Mouse (Mus musculus) forebrain, embryonic 15.5 days (tissue): ENCODE data around the gene Sbno2. TPM values are rescaled to one million over a fixed set of nuclear protein-coding genes. Genes with fewer than 3 reads are reported as not detected.

Experiments
- ATAC-seq: fragments of 200-750 bp; cut with Nextera tagmentation; replicated peaks from 2 replicates; pipeline ENCODE4 v1.8.0; 2017; ENCODE audit warnings: mild to moderate bottlenecking, moderate TSS enrichment, moderate library complexity
- H3K27ac ChIP-seq: fragments of 300-500 bp; sonication (generic); replicated peaks from 2 replicates; pipeline ENCODE4 v1.5.1; 2015; ENCODE audit warnings: mild to moderate bottlenecking, inconsistent platforms
- H3K27me3 ChIP-seq: fragments of 300-500 bp; sonication (generic); 2 replicates; pipeline ENCODE4 v1.6.1; 2015; ENCODE audit warnings: inconsistent platforms
- H3K36me3 ChIP-seq: fragments of 300-500 bp; sonication (generic); 2 replicates; pipeline ENCODE4 v1.6.1; 2015; ENCODE audit warnings: mild to moderate bottlenecking, inconsistent platforms
- H3K4me1 ChIP-seq: fragments of 300-500 bp; sonication (generic); 2 replicates; pipeline ENCODE4 v1.6.1; 2015; ENCODE audit warnings: inconsistent platforms
- H3K4me2 ChIP-seq: fragments of 300-500 bp; sonication (generic); replicated peaks from 2 replicates; pipeline ENCODE4 v1.6.1; 2015; ENCODE audit warnings: mild to moderate bottlenecking, inconsistent platforms
- H3K4me3 ChIP-seq: fragments of 300-500 bp; sonication (generic); 2 replicates; pipeline ENCODE4 v1.5.1; 2015; ENCODE audit warnings: mild to moderate bottlenecking, inconsistent platforms
- H3K9ac ChIP-seq: fragments of 300-500 bp; sonication (generic); replicated peaks from 2 replicates; pipeline ENCODE4 v1.6.1; 2015; ENCODE audit warnings: mild to moderate bottlenecking, inconsistent platforms
- H3K9me3 ChIP-seq: fragments of 300-500 bp; sonication (generic); 2 replicates; pipeline ENCODE4 v1.6.1; 2016; ENCODE audit warnings: inconsistent platforms
- WGBS: fragments of 180-500 bp; shearing (Covaris S2); methylation state at CpG from one replicate; pipeline ENCODE4 v1.1.7; 2015; ENCODE audit warnings: mixed read lengths; 5-methylcytosine and 5-hydroxymethylcytosine counted together
- polyA plus RNA-seq: library from polyadenylated mRNA; unstranded; fragments of >200 nt; fragmentation: Nextera tagmentation; extraction: Ambion mirVana; gene quantifications from 2 replicates; pipeline ENCODE4 v1.2.1, GENCODE M21; 2015

Sbno2 gene
- polyA plus RNA-seq, 1 experiment from 2014 or later = 13.4 TPM

DNA sequence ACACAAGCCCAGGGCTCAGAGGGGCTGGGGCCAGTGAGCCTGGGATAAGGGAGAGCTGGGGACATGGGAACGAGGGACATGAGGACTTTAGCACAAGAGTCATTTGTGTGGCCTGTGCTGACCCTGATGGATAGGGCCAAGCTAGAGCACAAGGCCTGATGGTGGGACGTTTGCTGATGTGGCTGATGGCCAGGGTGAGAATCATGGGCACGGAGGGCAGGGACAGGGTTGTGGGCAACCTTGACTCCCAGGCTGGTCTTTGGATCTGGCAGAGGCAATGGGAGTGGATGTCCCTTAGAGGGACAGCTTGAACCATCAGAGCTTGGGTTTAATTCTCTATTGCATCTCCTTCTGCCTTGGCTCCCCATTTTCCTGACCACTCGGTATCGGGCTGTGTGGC lies 28.1 kb downstream of the Sbno2 start:
- H3K4me3 ChIP-seq = no peak overlapping the region
- 85% methylated on average over 5 of the region's 5 CpGs for WGBS
- H3K4me2 ChIP-seq = no peak overlapping the region
- H3K27ac ChIP-seq = no peak overlapping the region
- H3K9me3 ChIP-seq = no peaks in the 10 kb centered on the region
- no peaks in the 10 kb centered on the region for H3K4me1 ChIP-seq
- peaks cover 25% of the 10 kb centered on the region for H3K36me3 ChIP-seq
- H3K27me3 ChIP-seq = no peaks in the 10 kb centered on the region
- H3K9ac ChIP-seq = no peak overlapping the region
- ATAC-seq = no peak

DNA sequence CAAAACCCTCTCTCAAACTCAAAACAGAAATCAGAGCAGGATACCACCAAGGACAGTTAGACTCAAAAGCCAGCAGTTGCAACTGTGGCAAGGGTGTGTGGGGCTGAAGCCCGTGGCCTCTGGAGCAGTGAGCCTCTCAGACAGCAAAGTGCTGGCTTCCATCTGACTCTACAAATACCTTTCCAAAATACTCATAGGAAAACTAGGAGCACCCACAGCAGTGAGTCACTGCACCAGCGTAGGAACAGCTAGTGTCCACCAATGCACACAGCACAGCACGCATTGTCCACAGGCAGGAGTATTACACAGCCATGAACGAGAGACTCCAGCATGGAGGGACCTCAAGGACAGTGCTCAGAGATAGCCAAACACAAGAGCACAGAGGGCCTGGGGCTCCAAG lies 29.0 kb downstream of the Sbno2 start:
- Histone ChIP-seq H3K36me3 (peaks cover 16% of the 10 kb centered on the region), H3K9ac (no peak overlapping the region), H3K4me1 (no peaks in the 10 kb centered on the region), H3K4me2 (no peak overlapping the region), H3K9me3 (no peaks in the 10 kb centered on the region), H3K4me3 (no peak overlapping the region), H3K27me3 (no peaks in the 10 kb centered on the region), H3K27ac (no peak overlapping the region)
- ATAC-seq = no peak
- 94% methylated on average over 4 of the region's 4 CpGs for WGBS

- no peak overlapping the region for H3K4me2 ChIP-seq
- no peaks in the 10 kb centered on the region for H3K27me3 ChIP-seq
- no peak overlapping the region for H3K9ac ChIP-seq
- no peak for ATAC-seq
- peaks cover 11% of the 10 kb centered on the region for H3K36me3 ChIP-seq
- no peak overlapping the region for H3K27ac ChIP-seq
- WGBS = 33% methylated on average over 1 of the region's 1 CpGs
- no peak overlapping the region for H3K4me3 ChIP-seq
- no peaks in the 10 kb centered on the region for H3K4me1 ChIP-seq
- H3K9me3 ChIP-seq = no peaks in the 10 kb centered on the region
Observed at GRCm38 (mm10) chr10:80075924-80076323, 29.4 kb downstream of the Sbno2 start.

DNA sequence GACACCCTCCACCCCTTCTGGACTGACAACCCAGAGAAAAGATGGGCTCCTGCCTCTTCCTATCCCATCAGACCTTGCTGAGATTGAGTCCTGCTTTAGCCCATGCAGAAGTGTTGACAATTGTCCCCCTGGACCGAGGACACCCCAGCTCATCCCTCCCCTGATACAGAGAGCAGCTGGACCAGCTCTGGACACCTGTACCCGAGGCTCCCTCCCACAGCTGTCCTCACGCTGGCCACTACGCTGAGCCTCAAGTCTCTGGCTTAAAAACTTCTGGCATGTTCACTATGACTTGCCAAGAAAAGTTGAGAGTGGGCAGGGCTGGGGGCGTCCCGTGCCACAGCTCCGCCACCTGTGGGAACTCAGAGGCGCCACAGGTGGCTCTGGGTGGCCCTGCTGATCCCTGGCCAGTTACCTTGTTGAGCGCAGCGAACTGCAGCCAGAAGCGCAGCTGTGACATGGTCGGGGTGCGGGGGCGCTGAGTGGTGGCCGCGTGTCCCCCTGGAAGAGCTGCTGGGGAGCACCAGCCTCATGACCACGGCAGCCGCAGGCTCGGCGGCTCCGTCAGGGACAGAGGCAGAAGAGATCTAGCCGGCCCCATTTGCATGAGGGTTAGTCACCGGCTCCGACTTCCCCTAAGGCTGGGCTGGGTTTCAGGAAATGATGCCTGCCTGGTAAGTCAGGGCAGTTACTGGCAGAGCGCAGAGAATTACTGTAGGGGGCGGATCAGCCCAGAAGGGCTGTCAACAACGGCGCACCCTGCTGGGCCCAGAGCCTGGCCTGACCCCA lies 30.4 kb downstream of the Sbno2 start:
- H3K27me3 ChIP-seq = no peaks in the 10 kb centered on the region
- no peaks in the 10 kb centered on the region for H3K9me3 ChIP-seq
- 23% methylated on average over 28 of the region's 28 CpGs for WGBS
- ATAC-seq = no peak
- H3K4me3 ChIP-seq = no peak overlapping the region
- H3K36me3 ChIP-seq = peaks cover 5% of the 10 kb centered on the region; the same call in 1 of the 2 replicates
- no peak overlapping the region for H3K4me2 ChIP-seq
- no peak overlapping the region for H3K27ac ChIP-seq
- H3K4me1 ChIP-seq = no peaks in the 10 kb centered on the region
- no peak overlapping the region for H3K9ac ChIP-seq

GRCm38 (mm10) chr10:80072623-80073489 lies 32.5 kb downstream of the Sbno2 start:
- Histone ChIP-seq H3K4me1 (no peaks in the 10 kb centered on the region), H3K36me3 (no peaks in the 10 kb centered on the region), H3K4me3 (no peak overlapping the region), H3K4me2 (no peak overlapping the region), H3K9ac (no peak overlapping the region), H3K27me3 (no peaks in the 10 kb centered on the region), H3K27ac (no peak overlapping the region), H3K9me3 (no peaks in the 10 kb centered on the region)
- ATAC-seq = no peak
- WGBS = 84% methylated on average over 20 of the region's 20 CpGs

- H3K27me3 ChIP-seq = no peaks in the 10 kb centered on the region
- no peak overlapping the region for H3K4me2 ChIP-seq
- no peak overlapping the region for H3K4me3 ChIP-seq
- 84% methylated on average over 3 of the region's 3 CpGs for WGBS
- H3K9me3 ChIP-seq = no peaks in the 10 kb centered on the region
- no peak for ATAC-seq
- H3K27ac ChIP-seq = no peak overlapping the region
- no peak overlapping the region for H3K9ac ChIP-seq
- no peaks in the 10 kb centered on the region for H3K36me3 ChIP-seq
- no peaks in the 10 kb centered on the region for H3K4me1 ChIP-seq
Observed at GRCm38 (mm10) chr10:80071516-80071900, 33.9 kb downstream of the Sbno2 start.

GRCm38 (mm10) chr10:80070837-80071515 lies 34.4 kb downstream of the Sbno2 start:
- no peak for ATAC-seq
- Histone ChIP-seq H3K36me3 (no peaks in the 10 kb centered on the region), H3K4me2 (no peak overlapping the region), H3K4me3 (no peak overlapping the region), H3K27me3 (no peaks in the 10 kb centered on the region), H3K4me1 (no peaks in the 10 kb centered on the region), H3K9ac (no peak overlapping the region), H3K27ac (0 out of 2 replicates have a peak overlapping the region, but pooled peaks have one; percentile 3), H3K9me3 (no peaks in the 10 kb centered on the region)
- 66% methylated on average over 9 of the region's 9 CpGs for WGBS

DNA sequence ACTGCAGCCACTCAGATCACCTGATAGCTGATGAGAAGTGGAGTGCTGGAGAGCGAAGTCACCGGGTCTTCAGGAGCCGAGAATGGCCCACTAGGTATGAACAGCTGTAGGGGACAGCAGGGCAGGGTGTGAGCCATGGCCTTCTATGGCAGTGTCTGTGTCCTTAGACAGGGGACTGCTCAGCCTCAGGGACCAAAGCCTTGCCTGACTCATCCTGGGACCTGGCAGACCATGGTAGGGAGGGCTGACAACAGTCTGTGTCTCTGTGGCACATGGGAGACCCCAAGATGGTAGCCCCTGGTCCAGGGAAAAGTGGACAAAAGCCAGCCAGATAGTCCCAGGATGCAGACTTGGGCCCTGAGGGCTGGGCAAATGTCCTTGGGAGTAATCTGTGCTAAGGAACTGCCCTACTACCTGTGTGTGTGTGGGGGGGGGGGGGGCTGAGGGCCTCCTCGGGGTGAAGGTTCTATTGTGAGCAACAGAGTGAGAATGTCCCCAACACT lies 35.4 kb downstream of the Sbno2 start:
- no peak overlapping the region for H3K27ac ChIP-seq
- H3K4me1 ChIP-seq = no peaks in the 10 kb centered on the region
- no peak overlapping the region for H3K4me3 ChIP-seq
- H3K9me3 ChIP-seq = no peaks in the 10 kb centered on the region
- H3K27me3 ChIP-seq = no peaks in the 10 kb centered on the region
- no peaks in the 10 kb centered on the region; the same call in 1 of the 2 replicates for H3K36me3 ChIP-seq
- no peak for ATAC-seq
- WGBS = 91% methylated on average over 4 of the region's 4 CpGs
- no peak overlapping the region for H3K9ac ChIP-seq
- no peak overlapping the region for H3K4me2 ChIP-seq

- H3K9me3 ChIP-seq = no peaks in the 10 kb centered on the region
- H3K9ac ChIP-seq = no peak overlapping the region
- WGBS = 89% methylated on average over 6 of the region's 7 CpGs
- H3K36me3 ChIP-seq = no peaks in the 10 kb centered on the region; the same call in 1 of the 2 replicates
- H3K4me1 ChIP-seq = no peaks in the 10 kb centered on the region
- no peak overlapping the region for H3K4me3 ChIP-seq
- no peak overlapping the region for H3K4me2 ChIP-seq
- H3K27me3 ChIP-seq = no peaks in the 10 kb centered on the region
- ATAC-seq = no peak
- no peak overlapping the region for H3K27ac ChIP-seq
Observed at GRCm38 (mm10) chr10:80069251-80069650, 36.1 kb downstream of the Sbno2 start.

DNA sequence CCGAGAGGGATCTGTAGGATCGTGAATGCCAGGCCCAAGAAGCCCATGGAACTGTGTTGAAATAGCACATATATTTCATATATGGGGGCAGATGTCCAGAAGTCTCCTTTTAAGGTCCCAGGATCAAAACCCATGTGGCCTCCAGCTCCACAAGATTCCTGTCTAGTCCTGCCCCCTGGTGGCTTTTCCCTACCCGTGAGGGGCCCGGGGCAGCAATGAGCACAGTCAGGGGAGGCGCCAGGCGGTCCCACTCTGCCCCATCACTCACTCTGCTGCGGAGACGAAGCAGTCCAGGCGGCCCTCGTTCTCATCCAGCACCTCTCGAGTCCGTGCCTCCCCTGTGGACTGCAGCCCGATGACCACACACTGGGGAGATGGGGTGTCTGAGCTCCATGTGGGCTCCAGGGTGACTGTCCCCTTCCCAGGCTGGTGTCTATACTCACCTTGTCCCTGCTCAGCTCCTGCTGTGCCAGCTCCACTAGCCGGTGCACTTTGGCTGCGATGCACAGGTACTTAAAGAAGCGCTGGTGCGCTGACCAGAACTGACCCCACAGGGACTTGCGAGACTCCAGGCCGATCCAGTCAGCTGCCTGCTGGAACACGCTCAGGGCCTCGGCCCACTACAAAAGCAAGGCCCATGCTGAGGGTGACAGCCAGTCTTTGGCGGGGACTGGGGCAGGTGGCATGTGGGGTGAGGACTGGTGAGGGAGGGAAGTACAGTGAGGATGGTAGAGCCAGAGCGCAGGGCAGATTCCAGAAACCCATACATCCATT lies 41.3 kb downstream of the Sbno2 start:
- Histone ChIP-seq H3K9me3 (no peaks in the 10 kb centered on the region), H3K4me2 (no peak overlapping the region), H3K27ac (no peak overlapping the region), H3K4me3 (no peak overlapping the region), H3K36me3 (peaks cover 14% of the 10 kb centered on the region), H3K27me3 (no peaks in the 10 kb centered on the region), H3K9ac (no peak overlapping the region), H3K4me1 (no peaks in the 10 kb centered on the region)
- no peak for ATAC-seq
- WGBS = 79% methylated on average over 23 of the region's 23 CpGs

- H3K27me3 ChIP-seq = no peaks in the 10 kb centered on the region
- 84% methylated on average over 5 of the region's 5 CpGs for WGBS
- no peak overlapping the region for H3K27ac ChIP-seq
- no peak overlapping the region for H3K4me2 ChIP-seq
- H3K4me3 ChIP-seq = no peak overlapping the region
- H3K36me3 ChIP-seq = peaks cover 17% of the 10 kb centered on the region
- no peaks in the 10 kb centered on the region for H3K4me1 ChIP-seq
- no peaks in the 10 kb centered on the region for H3K9me3 ChIP-seq
- no peak for ATAC-seq
- H3K9ac ChIP-seq = no peak overlapping the region
Observed at GRCm38 (mm10) chr10:80063104-80063503, 42.3 kb downstream of the Sbno2 start.
